Comparison of ENCODE assay signal across 14 mouse cellular contexts in genomic region chrX:77812031-77812430, GRCm38 (mm10). TPM values are rescaled to one million over a fixed set of nuclear protein-coding genes. Genes with fewer than 3 reads are reported as not detected.
DNase-seq lines count a peak whose midpoint lies in the region; TF ChIP-seq lines count a peak whose summit lies in the region.
"Had no signal": no experiment of that assay in that cellular context is flagged by ENCODE, and none has a peak within 500 bp of the region (broad histone marks: within the 10 kb centered on the region; RNA-seq: fewer than 3 reads in every experiment).

No protein-coding gene starts in this region.

- H3K4me3 ChIP-seq in cortical plate, adult 2 months (ENCODE audit: insufficient read depth, low read length) = no peak overlapping the region
- H3K4me3 ChIP-seq in lung, adult 2 months (replicated peaks; ENCODE audit: extremely low read depth, low read depth, low read length) = no peak overlapping the region
- H3K4me3 ChIP-seq: embryonic facial prominence, embryonic 13.5 days; heart, embryonic 15.5 days had no signal

- peak; percentile 32; the same call in 1 of the 2 replicates for TF ChIP-seq CTCF in cortical plate, adult 2 months (IDR thresholded peaks at IDR 0.05; ENCODE audit: extremely low read depth, insufficient read depth, low read length)
- no peak for TF ChIP-seq CTCF in lung, adult 2 months (IDR thresholded peaks at IDR 0.05; ENCODE audit: insufficient read depth, low read length)

- H3K4me1 ChIP-seq in cortical plate, adult 2 months (ENCODE audit: control insufficient read depth, insufficient read depth, low read length) = no peaks in the 10 kb centered on the region
- H3K4me1 ChIP-seq in lung, adult 2 months (ENCODE audit: control insufficient read depth, insufficient read depth, low read length) = no peaks in the 10 kb centered on the region
- H3K4me1 ChIP-seq: embryonic facial prominence, embryonic 13.5 days; heart, embryonic 15.5 days had no signal

- 58% methylated on average over 6 of the region's 6 CpGs for WGBS in lung, adult 2 months

- peak; percentile 43 for DNase-seq in cerebellum, adult 9-10 months
- DNase-seq in cerebellum, adult 8-10 months = no peak
- DNase-seq in left cerebral cortex, postnatal 14 days (ENCODE audit: low spot score in 2 of 2) = peak; percentile 11 to 18
- DNase-seq in left cerebral cortex, postnatal 4 days = no peak
- DNase-seq in ES-CJ7 (ENCODE audit: low read depth, low spot score) = peak; percentile 54
- DNase-seq in spleen, adult 12 weeks (ENCODE audit: low spot score) = no peak
- no peak for DNase-seq in lung, adult 2 months
- DNase-seq: lung, adult 18-20 months had no signal

- intact Hi-C loops in left cerebral cortex, postnatal 14 days (cut with DNase I) = loop anchor here (10.0 kb wide), 1 partner anchor 613 kb away; no protein-coding TSS in a partner anchor
- intact Hi-C loops in left cerebral cortex, postnatal 4 days (cut with DNase I) = no loop called here

- H3K27ac ChIP-seq in cortical plate, adult 2 months (ENCODE audit: insufficient read depth, low read length) = no peak overlapping the region
- H3K27ac ChIP-seq: embryonic facial prominence, embryonic 13.5 days; heart, embryonic 15.5 days had no signal

- no peak for TF ChIP-seq POLR2A in cortical plate, adult 2 months (IDR thresholded peaks at IDR 0.05; ENCODE audit: extremely low read depth, insufficient read depth, low read length)
- TF ChIP-seq POLR2A in lung, adult 2 months (IDR thresholded peaks at IDR 0.05; ENCODE audit: borderline replicate concordance, extremely low read depth, low read depth, low read length) = no peak

RNA-seq across cellular contexts. Expression of gene Prkx, which starts 16.0 kb away (rescaled TPM):
- 1 to 10 TPM; 8.7 to 9.7 TPM for total RNA-seq in left cerebral cortex, postnatal 14 days (2021)
- total RNA-seq in left cerebral cortex, postnatal 4 days (2021) = 10 to 100 TPM; 20.2 to 24.8 TPM
- 8.7 and 9.1 TPM in 2 replicates for polyA plus RNA-seq in cortical plate, adult 2 months (2012; rRNA removed)
- 15.0 and 21.8 TPM in 2 replicates for polyA plus RNA-seq in lung, adult 2 months (2012; rRNA removed)

RNA-seq across cellular contexts. Expression of gene Pbsn, which starts 41.4 kb away (rescaled TPM):
- not detected for total RNA-seq in left cerebral cortex, postnatal 14 days (2021)
- not detected for total RNA-seq in left cerebral cortex, postnatal 4 days (2021)
- polyA plus RNA-seq in cortical plate, adult 2 months (2012; rRNA removed) = not detected in 2 replicates
- polyA plus RNA-seq in lung, adult 2 months (2012; rRNA removed) = not detected in 2 replicates
- total RNA-seq: layer of hippocampus, postnatal 10 days had no signal
- polyA plus RNA-seq: embryonic facial prominence, embryonic 13.5 days; heart, embryonic 15.5 days; intestine, embryonic 14.5 days; stomach, embryonic 14.5 days had no signal

RNA-seq across cellular contexts. Expression of gene Gm14744, which starts 52.5 kb away (rescaled TPM):
- not detected for total RNA-seq in left cerebral cortex, postnatal 14 days (2021)
- total RNA-seq in left cerebral cortex, postnatal 4 days (2021) = not detected
- not detected in 2 replicates for polyA plus RNA-seq in cortical plate, adult 2 months (2012; rRNA removed)
- not detected in 2 replicates for polyA plus RNA-seq in lung, adult 2 months (2012; rRNA removed)
- total RNA-seq: layer of hippocampus, postnatal 10 days had no signal
- polyA plus RNA-seq: embryonic facial prominence, embryonic 13.5 days; heart, embryonic 15.5 days; intestine, embryonic 14.5 days; stomach, embryonic 14.5 days had no signal

Comparison
In these comparisons a context has a peak if more than half of its experiments do, and no peak if none do; other contexts are left out.
1. DNase-seq: peak in cerebellum, adult 9-10 months (single experiment), left cerebral cortex, postnatal 14 days (2 of 2) and ES-CJ7 (single experiment); none in cerebellum, adult 8-10 months (single experiment), left cerebral cortex, postnatal 4 days (single experiment), spleen, adult 12 weeks (single experiment) and lung, adult 2 months (single experiment).